Mouse (Mus musculus) activated CD4-positive, CD25-positive, alpha-beta regulatory T cell, adult 4 months (primary cell): ENCODE results near the gene Krt8. TPM values are rescaled to one million over a fixed set of nuclear protein-coding genes. Genes with fewer than 3 reads are reported as not detected.

ENCODE experiments used
- ATAC-seq: one replicate; pipeline ENCODE4 v1.8.0; 2017
- polyA plus RNA-seq, 2 experiments: library from polyadenylated mRNA; unstranded; fragments of 100-300 nt; shearing (Covaris generic); gene quantifications; one replicate each; pipeline ENCODE4 v1.2.1; 2017

Gene Krt8
- not detected for polyA plus RNA-seq

DNA sequence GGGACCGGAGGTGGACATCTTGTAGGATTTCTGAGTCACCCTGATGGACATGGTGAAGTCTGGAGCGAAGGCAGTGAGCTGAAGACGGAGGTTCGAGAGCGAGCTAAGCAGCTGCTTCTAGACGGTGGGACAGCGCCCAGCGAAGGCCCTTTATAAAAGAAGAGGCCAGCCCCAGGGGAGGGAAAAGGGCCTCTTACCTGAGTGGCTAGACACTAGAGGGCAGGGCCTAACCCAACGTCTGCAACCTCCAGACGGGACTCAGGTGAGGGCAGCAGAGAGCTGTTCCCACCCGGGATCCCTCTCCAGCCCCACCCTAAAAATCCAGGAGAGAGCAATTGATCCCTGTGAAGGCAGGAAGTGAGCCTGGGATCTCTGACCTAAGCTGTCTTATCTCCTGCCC lies at the start of gene Krt8:
Krt8 (minus strand) TSS at position 294 of the 400 bp plus-strand sequence.
- no peak for ATAC-seq

DNA sequence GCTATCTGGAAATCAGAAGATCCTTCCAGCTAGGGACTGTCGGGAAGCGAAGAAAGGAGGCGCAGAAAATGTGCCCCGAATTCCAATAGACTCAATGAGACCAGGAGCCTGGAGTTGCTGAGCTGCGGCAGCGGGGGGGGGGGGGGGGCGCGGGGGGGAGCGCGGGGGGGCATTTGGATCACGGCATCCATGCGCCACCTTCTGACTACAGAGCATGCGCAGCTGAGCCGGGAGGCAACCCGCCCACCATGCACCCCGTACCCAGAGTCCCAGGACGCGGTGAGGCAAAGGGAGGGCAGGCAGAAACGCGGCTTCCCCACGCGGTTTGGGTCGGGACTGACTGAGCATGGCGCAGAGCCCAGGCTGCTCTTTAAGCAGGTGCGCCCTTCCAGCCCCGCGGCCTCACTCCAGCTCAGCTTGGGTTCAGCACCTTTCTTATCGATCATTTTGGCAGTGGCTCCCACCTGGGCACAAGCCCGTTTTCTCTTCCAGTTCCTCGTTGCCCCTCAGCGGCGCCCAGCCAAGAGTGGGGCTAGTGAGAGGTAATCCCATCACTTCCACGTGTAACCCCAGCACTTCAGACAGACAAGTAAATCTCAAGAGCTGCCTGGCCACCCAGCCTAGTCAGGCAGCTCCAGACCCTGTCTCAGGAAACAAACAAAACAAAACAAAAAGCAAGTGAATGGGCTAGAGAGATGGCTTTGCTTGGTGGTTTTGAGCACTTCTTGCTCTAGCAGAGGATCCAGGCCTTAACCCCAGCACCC lies 47.8 kb upstream of the Krt8 start:
- no peak for ATAC-seq

DNA sequence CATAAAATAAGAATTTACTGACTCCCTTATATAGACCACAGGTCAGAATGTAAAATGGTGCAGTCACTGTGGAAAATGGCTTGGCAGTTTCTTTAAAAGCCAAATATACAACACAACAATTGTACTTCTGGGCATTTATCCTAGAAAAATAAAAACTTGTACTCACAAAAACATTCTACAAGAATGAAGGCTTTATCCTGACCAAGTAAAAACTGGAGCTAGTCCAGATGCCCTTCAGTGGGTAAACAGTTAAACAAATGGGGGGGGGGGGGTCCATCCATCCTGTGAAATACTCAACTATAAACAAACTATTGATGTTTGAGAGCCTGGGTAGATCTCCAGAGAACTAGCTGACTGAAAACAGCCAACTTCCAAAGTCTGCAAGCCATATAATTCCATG lies 45.6 kb upstream of the Krt8 start:
- no peak for ATAC-seq

- no peak for ATAC-seq
These were observed 43.7 kb upstream of the Krt8 start for GRCm38 (mm10) chr15:102048006-102048405.

- no peak for ATAC-seq
These were observed 41.4 kb upstream of the Krt8 start for GRCm38 (mm10) chr15:102045691-102046090.

DNA sequence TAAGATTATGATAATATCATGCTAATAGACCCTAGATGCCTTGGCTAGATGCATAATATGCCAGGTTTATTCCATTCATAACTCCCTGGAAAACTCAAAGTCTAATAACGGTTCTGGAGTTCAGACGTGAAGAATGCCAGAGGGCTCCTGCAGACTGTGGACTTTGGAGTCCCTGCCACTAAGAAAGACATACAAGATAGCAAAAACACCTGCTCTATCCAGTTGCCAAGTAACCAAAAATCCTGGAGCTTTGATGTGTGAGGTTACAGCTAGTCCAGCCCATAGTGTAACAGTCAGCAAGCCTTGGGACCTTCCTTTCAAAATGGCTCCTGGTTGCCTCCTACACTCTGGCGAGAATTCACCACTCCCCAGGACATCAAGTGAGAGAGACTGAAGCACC lies 40.5 kb upstream of the Krt8 start:
- ATAC-seq = no peak

DNA sequence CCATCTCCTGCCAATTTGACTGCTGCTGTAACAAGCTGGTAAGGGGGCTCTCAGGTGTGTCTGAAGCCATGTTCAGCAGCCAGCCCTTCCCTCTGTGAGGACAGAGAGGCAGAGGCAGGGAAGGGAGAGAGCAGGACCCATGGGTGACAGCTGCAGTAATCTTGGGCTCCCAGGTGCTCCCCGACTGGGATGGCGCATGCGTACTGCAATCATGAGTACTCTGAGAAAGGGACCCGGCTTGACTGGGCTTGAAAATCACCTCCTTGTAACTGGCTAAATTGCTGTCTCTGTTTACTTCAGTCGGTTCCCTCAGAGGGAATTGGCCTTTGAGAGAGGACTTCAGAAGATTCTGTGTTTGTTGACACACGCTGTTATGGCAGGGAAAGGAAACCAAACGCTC lies 37.7 kb upstream of the Krt8 start:
- ATAC-seq = no peak

DNA sequence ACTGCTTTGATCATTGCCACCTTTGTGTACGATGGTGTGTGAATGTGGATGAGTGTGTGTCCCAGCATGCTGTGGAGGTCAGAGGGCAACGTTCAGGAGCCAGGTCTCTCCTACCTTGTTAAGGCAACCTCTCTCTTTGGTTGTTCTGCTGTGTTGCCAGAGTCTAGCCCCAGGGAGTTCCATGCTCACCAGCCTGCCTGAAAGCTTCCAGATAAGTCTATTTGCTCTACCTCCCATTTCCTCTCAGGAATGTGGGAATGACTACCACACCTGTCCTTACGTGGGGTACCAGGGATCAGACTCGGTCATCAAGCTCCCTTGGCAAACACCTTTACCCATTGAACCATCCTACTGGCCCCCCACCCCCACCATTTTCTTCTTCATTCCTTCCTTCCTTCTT lies 36.0 kb upstream of the Krt8 start:
- ATAC-seq = no peak

- ATAC-seq = no peak
These were observed 30.1 kb upstream of the Krt8 start for GRCm38 (mm10) chr15:102034121-102035053.

- ATAC-seq = no peak
These were observed 23.8 kb upstream of the Krt8 start, which contains the start of gene Krt18 for GRCm38 (mm10) chr15:102028040-102028439. TSS of gene Krt18 (plus strand) at chr15:102028180.

- no peak for ATAC-seq
These were observed 22.1 kb upstream of the Krt8 start for GRCm38 (mm10) chr15:102026430-102026829.

GRCm38 (mm10) chr15:102025136-102025872 lies 21.0 kb upstream of the Krt8 start:
- ATAC-seq = no peak

- ATAC-seq = no peak
These were observed 19.6 kb upstream of the Krt8 start for GRCm38 (mm10) chr15:102023888-102024287.

- ATAC-seq = no peak
These were observed 18.2 kb upstream of the Krt8 start for GRCm38 (mm10) chr15:102022481-102022880.

DNA sequence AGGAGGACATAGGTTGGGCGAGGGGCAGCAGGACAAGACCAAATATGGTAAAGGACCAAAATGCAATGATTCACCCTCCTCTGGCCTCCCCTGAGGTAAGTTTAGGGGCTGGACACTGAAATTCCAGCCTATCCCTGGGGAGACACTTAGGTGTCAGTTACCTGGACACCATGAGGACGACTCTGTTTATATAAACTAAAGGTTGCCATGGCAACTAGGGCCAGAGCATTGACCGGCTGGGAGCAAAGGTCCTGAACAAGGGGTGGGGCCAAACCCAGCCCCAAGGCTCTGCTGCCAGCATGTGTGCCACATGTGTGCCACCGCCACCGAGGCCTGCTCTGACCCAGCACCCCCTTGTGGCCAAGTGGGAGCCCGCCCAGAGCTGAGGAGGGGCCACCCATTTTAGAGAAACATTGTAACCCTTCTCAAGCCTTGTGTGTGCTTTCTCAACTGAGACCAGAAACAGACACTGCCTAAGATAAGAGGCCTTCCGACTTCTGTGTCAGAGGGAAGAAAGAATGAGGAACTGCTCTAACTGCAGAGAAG lies 13.7 kb upstream of the Krt8 start:
- no peak for ATAC-seq

DNA sequence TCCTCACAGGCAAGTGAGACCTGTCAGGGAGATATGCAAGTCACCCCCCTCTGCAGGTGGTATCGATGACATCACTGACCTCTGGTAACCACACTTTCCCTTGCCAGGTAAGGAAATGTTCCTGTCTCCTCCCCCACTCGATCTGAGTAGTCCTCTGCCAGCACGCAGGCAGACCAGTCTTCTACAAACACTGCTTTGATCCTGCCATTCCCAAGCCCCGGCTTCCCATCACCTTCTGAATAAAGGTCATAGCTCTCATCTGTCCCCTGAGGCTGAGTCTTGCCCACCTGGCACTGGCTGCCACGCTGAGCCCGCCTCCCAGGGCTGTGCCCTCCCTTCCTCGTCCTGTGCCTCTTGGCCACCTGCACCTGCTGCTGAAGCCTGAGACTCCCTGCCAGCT lies 12.5 kb upstream of the Krt8 start:
- ATAC-seq = no peak

GRCm38 (mm10) chr15:102016096-102016495 lies 11.8 kb upstream of the Krt8 start:
- ATAC-seq = no peak

DNA sequence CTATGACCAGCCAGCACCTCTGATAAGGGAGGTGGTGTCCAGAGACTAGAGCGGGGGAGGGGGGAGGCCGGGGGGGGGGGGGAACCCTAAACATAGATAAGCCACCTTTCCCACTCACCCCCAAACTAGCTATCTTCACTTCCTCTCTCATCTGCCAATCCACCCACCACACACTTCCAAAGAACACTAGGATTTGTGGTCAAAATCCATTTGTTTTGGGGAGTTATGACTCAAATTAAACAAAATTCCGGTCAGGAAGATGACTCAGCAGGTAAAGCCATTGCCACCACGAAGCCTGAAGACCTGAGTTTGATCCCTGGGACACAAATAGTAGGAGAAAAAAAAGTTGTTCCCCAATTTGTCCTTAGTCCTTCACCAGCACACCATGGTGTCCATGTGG lies 10.6 kb upstream of the Krt8 start:
- no peak for ATAC-seq

GRCm38 (mm10) chr15:102013651-102014050 lies 9.4 kb upstream of the Krt8 start:
- ATAC-seq = no peak

DNA sequence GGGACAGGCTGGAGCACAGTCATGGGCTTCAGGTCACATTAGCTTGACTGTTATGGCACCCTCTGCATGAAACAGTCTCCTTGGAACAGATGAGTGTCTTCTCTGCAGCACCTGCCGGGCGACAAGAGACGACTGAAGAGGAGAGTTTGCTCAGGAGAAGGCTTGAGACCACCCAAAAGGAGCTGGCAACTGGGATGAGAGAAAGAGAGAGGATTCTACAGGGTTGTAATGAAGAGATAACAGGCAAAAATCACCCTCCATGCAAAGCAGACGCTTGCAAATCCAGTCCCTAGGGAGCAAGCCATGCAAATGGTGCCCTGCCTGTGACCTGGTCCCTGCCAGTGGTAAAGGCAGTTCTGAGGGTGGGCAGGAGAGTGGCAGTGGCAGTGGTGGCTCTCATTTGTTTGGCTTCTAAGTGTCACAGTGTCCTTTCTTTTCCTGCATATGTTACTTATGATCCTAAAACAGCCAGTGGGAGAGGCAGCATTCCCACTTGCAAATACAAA lies 8.0 kb upstream of the Krt8 start:
- no peak for ATAC-seq

DNA sequence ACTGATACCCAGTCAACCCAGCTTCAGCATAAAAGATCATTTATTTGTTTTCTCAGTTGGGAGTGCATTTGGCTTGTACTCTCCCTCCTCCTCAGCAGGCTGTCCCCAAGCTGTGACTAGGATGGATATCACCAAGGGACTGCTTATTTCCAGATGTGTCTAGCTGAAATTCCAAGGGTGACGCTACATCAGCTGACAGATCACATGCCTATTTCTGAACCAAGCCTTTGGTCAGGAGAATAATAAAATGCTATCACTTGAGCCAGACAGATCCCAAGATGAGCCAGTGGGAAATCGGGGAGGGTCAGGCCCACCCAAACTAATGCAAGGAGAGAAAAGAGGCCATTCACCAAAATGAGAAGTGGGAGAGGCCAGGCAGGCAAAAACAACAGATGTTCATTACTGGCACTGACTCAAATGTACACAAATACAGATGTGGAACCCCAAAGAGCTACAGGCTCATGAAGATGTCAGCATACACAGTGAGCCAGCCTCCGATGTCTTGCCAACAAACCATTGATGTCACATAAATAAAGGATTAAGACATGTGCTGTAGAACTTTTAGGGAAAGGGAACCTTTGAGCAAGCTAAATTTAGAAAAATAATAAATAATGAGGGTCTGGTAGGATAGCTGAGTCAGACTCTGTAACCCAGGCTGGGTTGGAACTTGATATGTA lies 6.4 kb upstream of the Krt8 start:
- ATAC-seq = no peak
